Mouse (Mus musculus): ENCODE results near the gene Ip6k2.

Ip6k2 gene

DNA sequence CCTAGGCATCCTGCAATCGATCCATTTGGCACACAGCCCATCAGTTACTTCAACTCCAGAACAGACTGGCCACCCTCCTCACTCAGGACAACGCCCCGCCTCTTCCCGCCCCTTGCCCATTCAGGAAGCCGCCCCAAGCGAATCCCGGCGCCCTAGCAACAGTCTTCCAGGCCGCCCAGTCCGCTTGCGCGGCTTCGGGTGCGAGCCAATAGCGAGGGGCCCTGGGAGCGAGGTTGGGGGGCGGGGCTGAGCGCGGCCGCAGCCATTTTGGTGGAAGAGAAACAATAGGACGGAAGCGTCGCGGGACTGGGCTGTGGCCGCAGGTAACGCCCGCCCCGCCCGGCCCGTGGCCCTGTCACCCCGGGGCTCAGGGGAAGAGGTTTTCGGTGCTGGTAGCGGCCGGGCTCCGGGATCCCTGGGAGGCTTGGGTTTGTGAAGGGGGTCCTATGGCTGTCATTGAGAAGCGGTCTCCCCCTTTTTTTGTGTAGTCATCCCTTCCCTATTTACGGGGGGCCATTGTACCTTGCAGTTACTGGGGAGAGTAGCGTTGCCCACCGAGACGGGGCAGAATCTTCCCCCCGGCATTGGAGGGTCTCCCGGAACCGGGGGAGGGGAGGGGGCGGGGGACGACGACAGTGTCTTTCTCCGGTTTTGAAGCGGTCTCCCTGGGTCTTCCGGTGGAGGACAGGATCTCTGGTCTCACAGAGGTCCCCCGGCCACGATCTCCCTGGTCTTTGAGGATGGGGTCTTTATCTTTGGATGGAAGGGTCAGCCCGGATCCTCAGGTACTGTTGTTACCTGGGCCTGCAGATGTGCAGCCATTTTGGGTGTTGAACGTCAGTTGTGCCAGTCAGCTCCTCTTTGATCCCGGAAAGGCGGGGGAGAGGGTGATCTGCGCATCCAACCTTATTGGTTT is at the start of gene Ip6k2:
TSS of gene Ip6k2 (plus strand) at position 249 of the 916 bp plus-strand sequence.
- DNase-seq: peak; percentile 98

DNA sequence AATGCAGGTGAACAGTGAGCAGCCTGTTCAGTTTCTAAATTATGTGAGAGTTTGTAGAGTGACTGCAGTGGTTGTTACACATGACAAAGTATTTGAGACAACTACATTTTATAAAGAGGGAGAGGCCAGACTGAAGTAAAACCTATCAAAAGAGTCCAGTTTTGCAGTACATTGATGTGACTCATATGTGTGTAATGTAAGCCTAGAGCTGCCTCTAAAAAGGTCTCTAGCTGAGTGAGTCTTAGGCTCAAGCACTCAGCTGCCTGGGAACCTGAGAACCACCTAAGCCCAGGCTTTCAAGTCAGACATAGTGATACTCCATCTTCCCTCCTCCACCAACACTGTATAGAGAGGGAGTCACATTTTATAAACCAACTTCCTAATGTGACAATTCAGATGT is 49.0 kb upstream of the Ip6k2 start:
- DNase-seq: no peak

- no peak for DNase-seq
Observed at GRCm38 (mm10) chr9:108739239-108739638, 44.4 kb upstream of the Ip6k2 start.

DNA sequence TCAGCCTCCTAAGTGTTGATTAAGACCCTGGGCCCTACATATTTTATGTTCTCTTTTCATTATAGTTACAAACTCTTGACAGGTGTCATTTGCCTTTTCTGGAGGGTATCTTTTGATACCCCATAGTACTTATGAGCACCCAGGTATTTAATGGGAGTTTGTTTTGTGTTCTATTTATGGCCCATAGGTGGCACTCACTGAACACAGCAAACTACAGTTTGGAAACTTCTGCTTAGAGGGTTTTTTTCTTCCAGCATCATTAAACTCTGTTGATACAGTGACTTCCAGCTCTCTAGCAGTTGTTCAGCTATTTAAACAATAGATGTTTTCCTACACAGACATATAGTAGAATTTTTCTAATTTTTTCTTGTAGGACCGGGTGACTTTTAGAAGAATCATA is 43.5 kb upstream of the Ip6k2 start:
- no peak for DNase-seq

DNA sequence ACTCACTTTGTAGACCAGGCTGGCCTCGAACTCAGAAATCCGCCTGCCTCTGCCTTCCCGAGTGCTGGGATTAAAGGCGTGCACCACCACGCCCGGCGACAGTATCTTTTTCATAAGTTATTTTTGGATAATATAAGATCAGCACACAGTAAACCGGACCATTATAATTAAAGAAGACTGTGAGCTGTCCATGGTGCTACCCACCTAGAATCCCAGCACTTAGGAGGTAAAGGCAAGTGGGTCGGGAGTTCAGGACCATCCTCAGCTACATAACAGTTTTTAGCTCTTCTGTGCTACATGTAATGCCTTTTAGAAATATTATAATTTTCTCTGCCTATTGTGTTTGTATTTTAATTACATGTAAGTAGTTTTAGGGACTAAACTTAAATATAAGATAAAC is 41.5 kb upstream of the Ip6k2 start:
- DNase-seq: no peak

GRCm38 (mm10) chr9:108746876-108747499 is 36.6 kb upstream of the Ip6k2 start:
- DNase-seq: no peak

DNA sequence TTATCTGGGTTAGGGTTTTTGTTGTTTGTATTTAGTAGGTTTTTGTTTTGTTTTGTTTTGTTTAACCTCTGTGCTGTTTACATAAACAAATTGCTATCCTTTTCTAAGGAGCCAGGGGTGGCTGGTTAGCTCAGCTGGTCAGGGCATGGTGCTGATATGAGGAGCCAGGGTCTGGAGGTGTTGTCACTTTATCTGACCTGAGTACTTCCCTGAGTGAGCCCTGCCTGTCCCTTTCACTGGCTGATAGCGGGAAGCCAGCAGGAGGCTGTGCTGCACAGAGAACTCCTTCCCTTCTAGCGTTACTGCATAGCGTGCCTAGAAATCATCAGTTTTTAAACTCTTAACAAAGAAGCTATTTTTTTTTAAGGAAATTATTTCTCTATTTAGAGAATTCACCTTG is 35.9 kb upstream of the Ip6k2 start:
- no peak for DNase-seq

- DNase-seq: no peak
Observed at GRCm38 (mm10) chr9:108748600-108749183, 34.9 kb upstream of the Ip6k2 start.

- no peak for DNase-seq
Observed at GRCm38 (mm10) chr9:108750616-108751015, 33.0 kb upstream of the Ip6k2 start.

DNA sequence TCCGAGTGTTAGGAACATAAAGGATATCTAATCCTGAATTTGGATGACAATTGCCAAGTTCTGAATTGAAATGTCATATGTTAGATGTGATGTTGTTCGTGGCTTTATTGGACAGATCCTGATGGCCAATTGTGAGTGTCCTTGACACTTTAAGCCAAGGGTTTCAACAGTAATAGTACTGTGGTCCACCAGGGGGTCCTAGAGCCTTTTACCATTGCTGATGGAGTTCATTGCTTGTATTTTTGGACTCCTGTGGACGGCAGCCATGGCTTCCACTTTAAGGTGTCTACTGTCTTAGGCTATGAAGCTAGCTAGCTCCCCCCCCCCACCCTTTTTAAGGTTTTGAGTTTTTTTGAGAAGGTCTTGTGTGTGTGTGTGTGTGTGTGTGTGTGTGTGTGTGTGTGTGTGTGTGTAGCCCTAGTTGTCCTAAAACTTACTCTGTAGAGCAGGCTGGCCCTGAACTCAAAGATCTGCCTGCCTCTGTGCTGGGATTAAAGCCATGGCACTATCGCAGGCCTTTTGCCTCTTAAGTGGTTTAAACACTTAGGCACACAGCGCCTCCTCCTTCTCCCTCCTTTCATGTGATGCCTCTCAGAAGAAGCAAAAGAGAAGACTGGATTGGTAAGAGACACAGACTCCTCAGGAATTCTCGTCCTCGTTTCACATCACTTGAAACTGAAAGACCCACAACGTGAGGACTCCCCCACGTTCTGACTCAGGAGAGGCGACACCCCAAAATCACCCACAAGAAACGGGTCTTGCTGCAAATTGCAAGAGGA is 31.3 kb upstream of the Ip6k2 start:
- DNase-seq: no peak

DNA sequence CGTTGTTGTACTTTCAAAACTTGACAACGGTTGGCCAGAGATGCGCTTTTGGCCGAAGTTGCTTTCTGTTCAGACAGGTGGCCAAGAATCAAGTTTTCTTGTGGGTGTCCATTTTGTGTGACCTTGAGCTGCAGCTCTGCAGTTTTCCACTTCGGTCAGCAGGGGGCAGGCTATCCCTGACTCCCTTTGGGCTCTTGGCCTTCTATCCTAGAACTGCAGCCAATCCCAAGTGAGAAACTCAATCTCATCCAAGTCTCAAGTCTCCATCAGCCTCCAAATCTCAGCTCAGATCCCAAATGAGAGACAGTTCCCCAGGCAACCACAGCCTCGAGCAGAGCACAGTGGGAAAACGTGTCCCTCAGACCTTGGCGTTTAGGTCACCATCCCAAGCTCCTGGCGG is 30.3 kb upstream of the Ip6k2 start:
- DNase-seq: peak; percentile 68

DNA sequence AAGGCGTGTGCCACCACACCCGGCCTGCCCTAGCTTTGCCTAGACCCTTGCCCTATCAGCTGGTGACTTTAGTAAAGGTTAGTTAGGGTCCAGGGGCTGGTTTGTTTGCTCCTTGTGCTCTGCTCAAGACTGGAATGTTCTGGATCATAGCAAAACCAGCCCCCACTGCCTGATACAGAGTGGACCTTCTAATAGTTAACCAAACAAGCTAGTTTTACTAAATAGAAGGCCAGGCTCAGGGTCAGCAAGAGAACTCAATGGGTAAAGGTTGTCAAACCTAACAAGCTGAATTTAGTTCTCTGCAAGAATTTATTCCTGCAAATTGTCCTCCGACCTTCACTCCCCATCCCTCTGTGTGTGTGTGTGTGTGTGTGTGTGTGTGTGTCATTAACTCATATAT is 29.6 kb upstream of the Ip6k2 start:
- DNase-seq: no peak

- no peak for DNase-seq
Observed at GRCm38 (mm10) chr9:108754423-108754822, 29.2 kb upstream of the Ip6k2 start.

- no peak for DNase-seq
Observed at GRCm38 (mm10) chr9:108757406-108757805, 26.2 kb upstream of the Ip6k2 start.

GRCm38 (mm10) chr9:108759121-108759520 is 24.5 kb upstream of the Ip6k2 start:
- DNase-seq: no peak

DNA sequence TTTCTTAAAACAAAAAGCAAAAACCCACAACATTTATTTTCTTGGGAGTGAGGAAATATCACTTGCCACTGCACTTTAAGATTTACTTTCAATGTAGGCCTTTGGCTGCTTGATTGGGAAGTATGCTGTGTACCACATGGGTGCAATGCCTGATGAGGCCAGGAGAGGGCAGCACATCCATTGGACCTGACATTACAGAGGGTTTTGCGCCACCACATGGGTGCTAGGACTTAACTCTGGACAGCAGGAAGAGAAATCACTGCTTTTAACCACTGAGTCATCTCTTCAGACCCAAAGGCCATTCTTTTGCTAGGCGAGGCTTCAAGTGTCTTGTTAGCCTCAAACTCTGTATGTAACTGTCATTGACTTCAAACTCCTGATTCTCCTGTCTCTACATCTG is 23.8 kb upstream of the Ip6k2 start:
- DNase-seq: peak; percentile 40

GRCm38 (mm10) chr9:108761561-108761960 is 22.0 kb upstream of the Ip6k2 start:
- DNase-seq: no peak

GRCm38 (mm10) chr9:108764971-108765370 is 18.6 kb upstream of the Ip6k2 start:
- no peak for DNase-seq

DNA sequence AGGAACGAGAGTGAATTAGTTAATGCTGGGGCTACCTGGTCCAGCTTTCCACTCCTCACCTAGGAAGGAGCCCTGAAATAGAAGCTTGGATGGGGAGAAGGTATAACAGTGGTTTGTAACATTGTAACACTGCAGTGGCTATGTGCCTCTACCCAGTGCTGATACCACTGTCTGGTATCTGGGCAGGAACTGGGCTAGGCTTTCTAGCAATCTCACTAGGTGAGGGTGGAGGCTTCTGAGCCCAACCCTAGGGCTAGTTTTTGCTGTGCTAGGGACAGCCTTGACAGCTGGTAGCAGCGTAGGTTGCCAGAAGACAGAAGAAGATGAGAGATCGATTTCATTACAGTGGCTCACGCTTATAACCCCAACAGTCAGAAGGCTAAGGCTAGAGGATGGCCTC is 7.0 kb upstream of the Ip6k2 start:
- no peak for DNase-seq

- DNase-seq: no peak
Observed at GRCm38 (mm10) chr9:108777276-108777675, 6.3 kb upstream of the Ip6k2 start.

- DNase-seq: no peak
Observed at GRCm38 (mm10) chr9:108780959-108781358, 2.6 kb upstream of the Ip6k2 start.

GRCm38 (mm10) chr9:108781891-108782290 is 1.7 kb upstream of the Ip6k2 start:
- DNase-seq: no peak

All from right cerebral cortex, postnatal 4 days (tissue).